Mouse (Mus musculus): ENCODE results near the gene Dcaf1. TPM values are rescaled to one million over a fixed set of nuclear protein-coding genes. Genes with fewer than 3 reads are reported as not detected.

Dcaf1 gene
- polyA plus RNA-seq, 1 experiment from 2014 or later = 26.6 TPM

GRCm38 (mm10) chr9:106891829-106892551 lies 70.3 kb downstream of the Dcaf1 start, which contains the start of gene Manf:
Gene Manf, minus strand, starts transcription at chr9:106891979.
- Histone ChIP-seq H3K9ac (peak within 1 kb of the TSS; percentile 93), H3K4me3 (ENCODE audit: low read depth, low read length) (peak within 1 kb of the TSS; percentile 94), H3K27me3 (ENCODE audit: insufficient read depth, low read length) (no peaks in the 10 kb centered on the region), H3K4me2 (peak within 1 kb of the TSS; percentile 69), H3K9me3 (ENCODE audit: low read depth, low read length) (no peaks in the 10 kb centered on the region), H3K27ac (ENCODE audit: low read depth) (peak within 1 kb of the TSS; percentile 91), H3K4me1 (ENCODE audit: insufficient read depth) (no peaks in the 10 kb centered on the region; the same call in 1 of the 2 replicates), H3K36me3 (ENCODE audit: insufficient read depth) (peaks cover 38% of the 10 kb centered on the region)
- under 1% methylated on average over 52 of the region's 59 CpGs for WGBS
- peak; percentile 99 for ATAC-seq (ENCODE audit: insufficient read depth)
- TF ChIP-seq CTCF (IDR thresholded peaks at IDR 0.05; ENCODE audit: low read depth) = peak; percentile 47
- DNase-seq = peak; percentile 98

GRCm38 (mm10) chr9:106892552-106892875 lies 70.8 kb downstream of the Dcaf1 start:
- Histone ChIP-seq H3K4me3 (ENCODE audit: low read depth, low read length) (peak overlapping the region; percentile 94), H3K27ac (ENCODE audit: low read depth) (peak overlapping the region; percentile 81), H3K4me2 (peak overlapping the region; percentile 69), H3K4me1 (ENCODE audit: insufficient read depth) (no peaks in the 10 kb centered on the region; the same call in 1 of the 2 replicates), H3K9me3 (ENCODE audit: low read depth, low read length) (no peaks in the 10 kb centered on the region), H3K36me3 (ENCODE audit: insufficient read depth) (peaks cover 35% of the 10 kb centered on the region), H3K9ac (peak overlapping the region; percentile 52), H3K27me3 (ENCODE audit: insufficient read depth, low read length) (no peaks in the 10 kb centered on the region)
- DNase-seq = no peak
- no peak for ATAC-seq (ENCODE audit: insufficient read depth)
- 0% methylated on average over 9 of the region's 9 CpGs for WGBS
- no peak for TF ChIP-seq CTCF (IDR thresholded peaks at IDR 0.05; ENCODE audit: low read depth)

GRCm38 (mm10) chr9:106893327-106893726 lies 71.7 kb downstream of the Dcaf1 start:
- H3K9ac ChIP-seq = no peak overlapping the region
- 51% methylated on average over 3 of the region's 3 CpGs for WGBS
- H3K27ac ChIP-seq (ENCODE audit: low read depth) = no peak overlapping the region
- no peak overlapping the region for H3K4me3 ChIP-seq (ENCODE audit: low read depth, low read length)
- no peaks in the 10 kb centered on the region for H3K27me3 ChIP-seq (ENCODE audit: insufficient read depth, low read length)
- DNase-seq (no peak), ATAC-seq (ENCODE audit: insufficient read depth) (no peak)
- no peaks in the 10 kb centered on the region for H3K9me3 ChIP-seq (ENCODE audit: low read depth, low read length)
- no peaks in the 10 kb centered on the region; the same call in 1 of the 2 replicates for H3K4me1 ChIP-seq (ENCODE audit: insufficient read depth)
- H3K36me3 ChIP-seq (ENCODE audit: insufficient read depth) = peaks cover 27% of the 10 kb centered on the region
- TF ChIP-seq CTCF (IDR thresholded peaks at IDR 0.05; ENCODE audit: low read depth) = no peak
- H3K4me2 ChIP-seq = peak overlapping the region; percentile 69

DNA sequence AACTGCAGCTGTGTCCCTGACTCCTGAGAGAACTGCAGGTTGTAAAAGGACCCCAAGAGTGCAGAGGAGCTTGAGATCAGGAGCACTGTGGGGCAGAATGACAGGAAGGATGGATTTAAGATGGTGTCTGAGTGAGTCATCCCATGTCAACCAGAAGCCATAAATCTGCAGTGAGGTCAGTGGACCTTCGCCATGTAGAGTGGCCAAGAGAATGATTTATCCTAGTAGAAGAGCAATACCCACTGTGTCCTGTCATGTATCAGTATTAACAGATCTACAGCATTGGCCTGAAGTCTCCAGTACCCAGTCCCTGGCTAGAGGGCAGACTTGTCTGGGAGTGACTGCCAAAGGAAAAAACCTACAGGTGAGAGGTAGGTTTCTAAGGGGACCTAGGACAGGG lies 77.2 kb downstream of the Dcaf1 start:
- 79% methylated on average over 1 of the region's 1 CpGs for WGBS
- no peak overlapping the region for H3K9ac ChIP-seq
- H3K4me1 ChIP-seq (ENCODE audit: insufficient read depth) = no peaks in the 10 kb centered on the region
- TF ChIP-seq CTCF (IDR thresholded peaks at IDR 0.05; ENCODE audit: low read depth) = no peak
- no peaks in the 10 kb centered on the region for H3K36me3 ChIP-seq (ENCODE audit: insufficient read depth)
- DNase-seq (no peak), ATAC-seq (ENCODE audit: insufficient read depth) (no peak)
- no peak overlapping the region for H3K4me2 ChIP-seq
- H3K27ac ChIP-seq (ENCODE audit: low read depth) = no peak overlapping the region
- no peak overlapping the region for H3K4me3 ChIP-seq (ENCODE audit: low read depth, low read length)
- H3K27me3 ChIP-seq (ENCODE audit: insufficient read depth, low read length) = no peaks in the 10 kb centered on the region
- no peaks in the 10 kb centered on the region for H3K9me3 ChIP-seq (ENCODE audit: low read depth, low read length)

- no peak for ATAC-seq (ENCODE audit: insufficient read depth)
- Histone ChIP-seq H3K27ac (ENCODE audit: low read depth) (no peak overlapping the region), H3K36me3 (ENCODE audit: insufficient read depth) (no peaks in the 10 kb centered on the region), H3K4me3 (ENCODE audit: low read depth, low read length) (no peak overlapping the region), H3K4me2 (no peak overlapping the region), H3K4me1 (ENCODE audit: insufficient read depth) (no peaks in the 10 kb centered on the region), H3K9me3 (ENCODE audit: low read depth, low read length) (no peaks in the 10 kb centered on the region), H3K27me3 (ENCODE audit: insufficient read depth, low read length) (no peaks in the 10 kb centered on the region), H3K9ac (no peak overlapping the region)
- DNase-seq = no peak
- no peak for TF ChIP-seq CTCF (IDR thresholded peaks at IDR 0.05; ENCODE audit: low read depth)
- WGBS = 86% methylated on average over 7 of the region's 7 CpGs
Observed at GRCm38 (mm10) chr9:106901596-106901995, 79.9 kb downstream of the Dcaf1 start.

DNA sequence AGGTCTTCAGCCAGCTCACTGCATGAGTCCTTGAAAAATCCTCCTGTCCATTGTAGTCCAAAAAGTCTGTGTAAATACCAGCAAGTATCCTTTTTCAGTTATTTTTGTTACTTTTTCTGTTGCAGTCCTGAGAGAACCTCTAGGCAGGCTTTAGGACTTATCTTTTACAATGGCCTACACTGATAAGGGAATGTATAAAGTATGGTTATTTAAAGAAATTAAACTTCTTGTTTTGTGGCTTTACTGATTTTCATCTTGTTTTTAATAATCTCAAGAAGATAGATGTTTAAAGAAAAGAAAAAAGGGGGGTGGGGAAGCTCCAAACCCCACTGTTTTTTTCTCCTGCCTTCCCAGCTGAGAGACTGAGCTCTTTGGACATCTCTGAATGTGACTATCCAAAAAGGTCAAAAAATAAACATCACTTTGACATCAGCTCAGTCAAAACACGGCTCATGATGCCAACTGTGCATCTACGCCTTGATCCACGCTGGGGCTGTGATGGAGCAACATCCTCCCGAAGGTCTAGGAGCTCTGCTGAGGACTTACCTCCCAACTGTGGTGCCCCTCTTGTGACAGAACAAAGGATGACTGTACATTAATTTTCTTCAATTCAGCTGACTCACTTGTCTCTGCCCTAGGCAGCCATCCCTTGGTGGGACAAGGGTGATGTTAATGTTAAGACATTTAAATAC lies 81.6 kb downstream of the Dcaf1 start:
- WGBS = 63% methylated on average over 4 of the region's 4 CpGs
- ATAC-seq (ENCODE audit: insufficient read depth) = no peak
- TF ChIP-seq CTCF (IDR thresholded peaks at IDR 0.05; ENCODE audit: low read depth) = no peak

GRCm38 (mm10) chr9:106903791-106904134 lies 82.1 kb downstream of the Dcaf1 start:
- WGBS = 0% methylated on average over 1 of the region's 1 CpGs
- Histone ChIP-seq H3K4me2 (no peak overlapping the region), H3K4me1 (ENCODE audit: insufficient read depth) (no peaks in the 10 kb centered on the region), H3K9ac (no peak overlapping the region), H3K4me3 (ENCODE audit: low read depth, low read length) (no peak overlapping the region), H3K27ac (ENCODE audit: low read depth) (no peak overlapping the region), H3K9me3 (ENCODE audit: low read depth, low read length) (no peaks in the 10 kb centered on the region), H3K36me3 (ENCODE audit: insufficient read depth) (no peaks in the 10 kb centered on the region), H3K27me3 (ENCODE audit: insufficient read depth, low read length) (no peaks in the 10 kb centered on the region)
- DNase-seq = peak; percentile 84
- peak; percentile 77 for TF ChIP-seq CTCF (IDR thresholded peaks at IDR 0.05; ENCODE audit: low read depth)
- peak; percentile 66; the same call in 1 of the 2 replicates for ATAC-seq (ENCODE audit: insufficient read depth)

More for the DNA sequence above, 81.6 kb downstream of the Dcaf1 start:
- no peak for DNase-seq
- no peaks in the 10 kb centered on the region for H3K9me3 ChIP-seq (ENCODE audit: low read depth, low read length)
- H3K9ac ChIP-seq = no peak overlapping the region
- no peak overlapping the region for H3K4me2 ChIP-seq
- H3K36me3 ChIP-seq (ENCODE audit: insufficient read depth) = no peaks in the 10 kb centered on the region
- no peaks in the 10 kb centered on the region for H3K27me3 ChIP-seq (ENCODE audit: insufficient read depth, low read length)
- no peak overlapping the region for H3K27ac ChIP-seq (ENCODE audit: low read depth)
- H3K4me1 ChIP-seq (ENCODE audit: insufficient read depth) = no peaks in the 10 kb centered on the region
- no peak overlapping the region for H3K4me3 ChIP-seq (ENCODE audit: low read depth, low read length)
